Mouse (Mus musculus): ENCODE measurements around the gene Sh3bgrl.
"Not testable (repeated sequence)": the region's sequence is repeated elsewhere in the genome, so short reads cannot be mapped to it uniquely, and the experiment has no call there.

Gene Sh3bgrl

DNA sequence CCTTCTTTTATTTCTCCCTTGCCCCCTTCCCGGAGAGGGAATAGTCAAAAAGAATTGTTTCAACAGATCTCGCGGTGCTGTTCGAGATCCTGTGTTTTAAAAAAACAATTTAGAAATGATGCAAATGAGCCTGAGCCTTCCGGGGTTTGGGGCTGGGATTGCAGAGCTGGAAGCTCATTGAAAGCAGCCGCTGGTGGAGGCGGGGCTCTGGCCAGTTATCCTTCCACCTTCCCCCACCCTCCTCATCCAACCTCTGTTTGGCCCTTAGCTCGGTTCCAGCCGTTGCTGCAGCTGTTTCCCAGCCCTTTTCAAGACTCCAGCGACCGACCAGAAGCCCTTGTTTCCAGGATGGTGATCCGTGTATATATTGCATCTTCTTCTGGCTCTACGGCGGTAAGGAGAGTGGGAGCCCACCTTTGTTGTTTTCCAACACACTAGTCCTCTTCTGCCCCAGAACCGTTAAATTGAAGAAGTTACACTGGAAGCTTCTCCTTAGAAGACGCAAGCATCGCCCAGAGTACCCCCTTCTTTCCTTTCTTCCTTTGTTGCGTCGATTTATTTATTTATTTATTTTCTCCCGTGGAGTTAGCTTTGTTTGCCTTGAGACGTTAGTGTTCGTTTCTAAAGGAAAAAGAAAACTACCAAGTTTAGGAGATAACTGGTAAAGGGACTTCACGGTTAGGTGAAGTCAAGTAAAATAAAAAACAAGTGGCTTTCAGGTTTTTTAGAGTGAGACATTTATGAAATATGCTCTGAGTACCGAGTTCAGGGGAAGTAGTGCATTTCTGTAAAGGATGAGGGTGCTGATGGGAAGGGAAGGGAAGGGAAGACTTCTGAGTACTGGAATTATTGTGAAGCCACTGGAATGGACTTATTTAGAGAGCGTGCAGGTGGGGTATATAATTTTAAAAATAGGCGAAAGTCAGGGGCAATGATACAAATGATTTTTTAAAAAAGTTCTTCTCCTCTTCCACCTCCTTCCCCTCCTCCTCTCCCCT is at the start of gene Sh3bgrl:
TSS of gene Sh3bgrl (plus strand) at position 121 of the 998 bp plus-strand sequence.
- DNase-seq (ENCODE audit: extremely low read depth, low read depth, low spot score), result no peak

- DNase-seq (ENCODE audit: extremely low read depth, low read depth, low spot score), result no peak
Measured at GRCm38 (mm10) chrX:109047773-109048172, 47.4 kb upstream of the Sh3bgrl start.

GRCm38 (mm10) chrX:109071719-109072118 is 23.4 kb upstream of the Sh3bgrl start:
- no peak for DNase-seq (ENCODE audit: extremely low read depth, low read depth, low spot score)

DNA sequence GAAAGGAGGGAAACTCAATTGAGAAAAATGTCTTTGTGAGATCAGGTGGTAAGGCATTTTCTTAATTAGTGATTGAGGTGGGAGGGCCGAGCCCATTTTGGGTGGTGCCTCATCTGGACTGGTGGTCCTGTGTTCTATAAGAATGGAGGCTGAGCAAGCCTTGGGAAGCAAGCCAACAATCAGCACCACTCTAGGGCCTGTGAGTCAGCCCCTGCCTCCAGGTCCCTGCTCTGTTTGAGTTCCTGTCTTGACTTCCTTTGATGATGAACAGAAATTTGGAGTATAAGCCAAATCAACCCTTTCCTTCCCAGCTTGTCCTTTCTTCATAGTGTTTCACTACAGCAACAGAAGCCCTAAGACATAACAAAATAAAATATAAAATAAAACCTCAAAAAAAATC is 19.4 kb upstream of the Sh3bgrl start:
- DNase-seq (ENCODE audit: extremely low read depth, low read depth, low spot score), result no peak

DNA sequence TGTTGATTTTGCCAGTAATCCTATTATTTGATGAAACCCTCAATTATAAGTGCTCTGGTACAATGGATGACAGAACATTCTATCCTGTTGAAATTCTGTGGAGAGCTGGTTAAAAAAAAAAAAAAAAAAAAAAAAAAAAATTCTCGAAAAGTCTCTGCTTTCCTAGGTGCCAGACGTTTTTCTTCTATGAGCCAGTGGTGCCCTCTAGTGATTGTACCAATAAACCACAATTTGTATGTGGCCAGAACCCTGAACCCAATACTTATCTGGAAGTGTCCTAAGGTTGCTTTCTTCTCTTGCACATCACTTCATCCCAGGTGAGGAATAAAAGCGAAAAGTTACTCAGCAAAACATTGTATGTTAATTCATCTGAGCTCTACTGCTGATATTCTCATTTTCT is 18.8 kb upstream of the Sh3bgrl start:
- no peak for DNase-seq (ENCODE audit: extremely low read depth, low read depth, low spot score)

DNA sequence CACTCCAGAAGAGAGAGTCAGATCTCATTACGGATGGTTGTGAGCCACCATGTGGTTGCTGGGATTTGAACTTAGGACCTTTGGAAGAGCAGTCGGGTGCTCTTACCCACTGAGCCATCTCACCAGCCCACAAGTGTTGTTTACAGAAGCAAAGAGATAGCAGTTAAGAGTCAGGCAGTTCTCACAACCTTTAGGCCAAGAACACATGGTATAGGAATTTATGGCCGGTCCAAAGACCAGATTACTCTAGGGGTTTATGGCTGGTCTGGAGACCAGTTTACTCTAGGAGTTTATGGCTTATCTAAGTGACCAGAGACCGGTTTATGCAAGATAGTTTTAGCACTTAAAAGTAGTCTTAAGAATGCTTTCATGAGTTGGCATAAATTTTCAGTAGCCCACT is 15.8 kb upstream of the Sh3bgrl start:
- not testable (repeated sequence) for DNase-seq (ENCODE audit: extremely low read depth, low read depth, low spot score)

DNA sequence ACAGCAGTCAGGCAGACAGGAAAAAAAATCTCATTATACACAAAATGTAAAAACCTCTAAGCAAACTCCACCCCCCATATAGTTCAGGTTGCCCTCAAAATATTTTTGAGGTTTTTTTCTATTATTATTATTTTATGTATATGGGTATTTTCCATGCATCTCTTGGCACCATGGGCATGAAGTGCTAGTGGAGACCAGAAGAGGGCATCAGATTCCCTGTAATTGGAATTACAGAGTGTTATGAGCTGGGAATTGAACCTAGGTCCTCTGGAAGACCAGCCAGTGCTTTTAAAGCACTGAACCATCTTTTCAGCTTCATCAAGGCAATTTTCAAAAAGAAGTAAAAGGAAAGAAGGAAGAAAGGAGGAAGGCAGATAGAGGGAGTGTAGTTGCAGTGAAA is 8.1 kb upstream of the Sh3bgrl start:
- no peak for DNase-seq (ENCODE audit: extremely low read depth, low read depth, low spot score)

GRCm38 (mm10) chrX:109094800-109095199 is 365 bp upstream of the Sh3bgrl start:
- DNase-seq (ENCODE audit: extremely low read depth, low read depth, low spot score), result no peak

DNA sequence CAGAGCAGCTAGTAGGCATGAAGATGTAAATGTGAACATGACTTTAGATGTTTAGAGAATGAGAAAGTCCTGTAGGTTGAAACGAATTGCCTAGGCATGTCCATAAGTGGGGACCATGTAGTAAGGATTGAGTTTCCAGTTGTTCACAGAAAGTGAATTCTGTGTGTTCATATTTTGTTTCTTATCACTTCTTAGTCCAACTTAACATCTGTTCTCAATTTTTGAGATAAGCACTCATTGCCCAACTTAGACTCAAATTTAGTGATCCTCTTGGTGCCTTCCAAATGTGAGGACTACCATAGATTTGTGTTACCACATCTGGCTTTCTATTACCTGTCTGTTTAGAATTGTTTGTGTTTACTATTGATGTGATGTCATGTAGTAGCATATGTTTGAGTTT is 3.3 kb downstream of the Sh3bgrl start:
- no peak for DNase-seq (ENCODE audit: extremely low read depth, low read depth, low spot score)

DNA sequence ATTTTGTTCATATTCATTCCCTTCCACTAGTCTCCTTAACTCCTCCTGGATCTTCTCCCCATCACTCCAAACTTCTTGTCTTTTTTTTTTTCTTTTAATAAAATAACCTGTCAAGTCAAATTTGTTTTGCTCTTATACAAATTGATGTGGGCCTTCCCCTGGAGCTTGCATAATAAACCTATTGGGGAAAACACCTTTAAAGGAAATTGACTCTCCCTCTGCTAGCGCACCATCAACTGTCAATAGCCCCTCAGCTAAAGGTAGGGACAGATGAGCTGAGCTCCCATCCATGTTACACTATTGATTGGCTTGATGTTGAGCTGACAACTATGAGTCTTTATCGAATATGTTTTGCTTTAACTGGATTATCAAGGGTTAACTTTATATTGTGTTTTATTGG is 5.3 kb downstream of the Sh3bgrl start:
- DNase-seq (ENCODE audit: extremely low read depth, low read depth, low spot score), result no peak

DNA sequence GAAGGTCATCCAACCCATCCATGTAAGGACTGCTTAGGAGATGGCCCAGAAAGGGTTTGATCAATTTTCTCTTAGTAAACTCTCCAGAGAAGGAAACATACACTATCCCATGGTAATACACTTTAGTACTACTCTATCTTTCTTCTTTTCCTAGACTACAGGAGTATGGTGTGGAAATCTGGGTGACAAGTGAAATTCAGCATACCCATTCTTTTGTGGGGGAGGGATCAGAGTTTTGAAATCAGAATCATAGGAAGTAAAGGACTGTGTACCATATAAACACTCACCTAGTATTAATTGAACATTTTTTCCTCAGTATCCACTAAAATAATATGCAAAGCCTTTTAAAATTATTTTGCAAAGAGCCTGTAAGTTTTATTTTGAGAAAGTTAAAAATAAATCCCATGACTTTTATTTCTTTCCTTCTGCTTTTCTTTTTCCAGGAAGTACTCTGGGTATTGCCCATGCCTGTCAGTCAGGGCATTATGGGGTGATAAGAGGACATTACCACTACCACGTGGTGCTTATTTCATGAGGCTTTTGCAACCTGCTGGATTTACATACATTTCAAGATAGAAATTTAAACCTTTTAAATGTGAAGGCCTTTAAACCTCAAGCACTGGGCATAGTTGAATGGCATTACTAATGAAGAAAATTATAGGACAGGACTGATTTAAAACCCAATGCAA is 13.1 kb downstream of the Sh3bgrl start:
- no peak for DNase-seq (ENCODE audit: extremely low read depth, low read depth, low spot score)

- DNase-seq (ENCODE audit: extremely low read depth, low read depth, low spot score), result no peak
Measured at GRCm38 (mm10) chrX:109112885-109113284, 17.7 kb downstream of the Sh3bgrl start.

- DNase-seq (ENCODE audit: extremely low read depth, low read depth, low spot score), result no peak
Measured at GRCm38 (mm10) chrX:109113401-109114280, 18.5 kb downstream of the Sh3bgrl start.

DNA sequence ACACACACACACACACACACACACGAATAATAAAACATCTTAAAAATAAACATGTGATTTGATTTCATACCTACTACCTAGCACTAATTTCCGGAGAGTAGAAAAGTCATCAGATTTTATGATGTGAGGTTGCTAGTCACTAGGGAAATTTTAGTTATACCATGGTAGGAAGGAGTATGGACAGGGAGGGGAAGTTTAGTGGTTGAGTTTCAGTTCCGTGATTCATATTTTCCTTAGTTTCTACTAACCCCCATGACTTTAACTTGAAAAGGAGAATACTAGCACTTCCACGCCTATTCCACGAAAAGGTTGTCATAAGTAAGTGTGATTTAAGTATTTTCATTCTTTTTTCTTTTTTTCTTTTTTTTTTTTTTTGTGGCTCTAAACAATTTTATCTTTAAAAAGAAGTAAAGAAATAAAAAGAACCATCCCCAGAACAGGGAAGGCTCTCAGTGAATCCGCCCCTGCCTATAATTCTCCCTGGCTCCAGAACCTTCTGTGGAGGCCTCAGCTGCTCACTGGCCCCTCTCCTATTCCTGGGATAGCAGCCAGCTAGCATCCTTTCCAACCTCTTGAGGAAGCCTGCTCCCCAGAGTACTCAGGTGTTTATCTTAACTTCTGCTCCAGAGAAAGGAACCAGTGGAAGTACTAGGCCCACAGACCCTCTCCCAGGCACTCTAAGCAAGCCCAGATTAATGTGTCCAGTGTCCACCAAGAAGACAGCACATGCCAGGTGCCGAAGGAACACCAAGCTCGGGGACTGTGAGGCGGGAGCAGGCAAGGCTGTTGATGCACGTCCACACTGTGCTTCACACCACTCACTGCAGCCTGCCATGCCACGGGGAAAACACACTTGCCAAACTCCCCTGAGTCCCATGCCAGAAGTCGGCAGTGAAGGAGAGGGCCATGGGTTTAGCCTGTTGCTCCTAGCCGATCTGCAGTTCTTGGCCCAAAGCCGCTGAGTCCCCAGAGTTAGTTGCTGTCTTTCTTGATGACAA is 25.0 kb downstream of the Sh3bgrl start:
- DNase-seq (ENCODE audit: extremely low read depth, low read depth, low spot score), result no peak

- DNase-seq (ENCODE audit: extremely low read depth, low read depth, low spot score), result no peak
Measured at GRCm38 (mm10) chrX:109121161-109121560, 26.0 kb downstream of the Sh3bgrl start.

- DNase-seq (ENCODE audit: extremely low read depth, low read depth, low spot score), result no peak
Measured at GRCm38 (mm10) chrX:109122670-109123069, 27.5 kb downstream of the Sh3bgrl start.

DNA sequence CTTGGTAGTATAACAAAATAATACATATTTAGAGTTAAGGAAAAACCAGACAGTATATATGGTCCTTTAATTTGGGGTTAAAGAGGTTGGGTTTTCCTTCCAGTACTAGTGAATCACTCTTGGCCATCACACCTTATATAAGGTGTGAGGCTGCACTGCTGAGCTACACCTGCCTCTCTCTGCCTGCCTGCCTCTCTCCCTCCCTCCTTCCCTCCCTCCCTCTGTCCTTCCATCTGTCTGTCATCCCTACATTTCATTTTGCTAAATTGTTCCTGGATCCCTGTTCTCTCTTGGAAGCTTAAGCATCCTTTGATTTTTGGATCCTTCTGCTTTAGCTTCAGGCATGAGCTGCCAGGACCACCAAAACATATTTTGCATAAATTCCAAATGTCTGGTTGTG is 28.6 kb downstream of the Sh3bgrl start:
- no peak for DNase-seq (ENCODE audit: extremely low read depth, low read depth, low spot score)

DNA sequence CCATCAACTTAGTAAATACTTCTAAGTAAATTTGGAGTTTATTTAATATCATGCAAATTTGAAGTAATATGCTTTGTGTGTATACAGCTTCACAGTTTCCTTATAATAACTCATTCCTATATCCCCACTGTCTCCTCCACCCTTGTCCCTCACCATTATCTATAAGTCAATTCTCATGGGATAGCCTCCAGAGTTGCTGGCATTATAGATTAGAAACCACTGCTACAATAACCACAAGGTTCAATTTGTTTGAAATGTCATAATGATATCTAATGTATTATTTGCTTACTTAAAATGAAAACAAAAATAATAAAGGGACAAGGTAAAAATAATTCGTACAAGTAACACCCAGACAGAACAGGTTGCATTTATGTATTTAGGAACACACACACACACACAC is 31.7 kb downstream of the Sh3bgrl start:
- no peak for DNase-seq (ENCODE audit: extremely low read depth, low read depth, low spot score)

- DNase-seq (ENCODE audit: extremely low read depth, low read depth, low spot score), result no peak
Measured at GRCm38 (mm10) chrX:109127551-109128088, 32.5 kb downstream of the Sh3bgrl start.

- no peak for DNase-seq (ENCODE audit: extremely low read depth, low read depth, low spot score)
Measured at GRCm38 (mm10) chrX:109130066-109130465, 34.9 kb downstream of the Sh3bgrl start.
